Mouse (Mus musculus): ENCODE results near the gene Dpp3. TPM values are rescaled to one million over a fixed set of nuclear protein-coding genes. Genes with fewer than 3 reads are reported as not detected.

The Dpp3 gene
- polyA plus RNA-seq, 1 experiment from 2014 or later: 44.1 TPM

DNA sequence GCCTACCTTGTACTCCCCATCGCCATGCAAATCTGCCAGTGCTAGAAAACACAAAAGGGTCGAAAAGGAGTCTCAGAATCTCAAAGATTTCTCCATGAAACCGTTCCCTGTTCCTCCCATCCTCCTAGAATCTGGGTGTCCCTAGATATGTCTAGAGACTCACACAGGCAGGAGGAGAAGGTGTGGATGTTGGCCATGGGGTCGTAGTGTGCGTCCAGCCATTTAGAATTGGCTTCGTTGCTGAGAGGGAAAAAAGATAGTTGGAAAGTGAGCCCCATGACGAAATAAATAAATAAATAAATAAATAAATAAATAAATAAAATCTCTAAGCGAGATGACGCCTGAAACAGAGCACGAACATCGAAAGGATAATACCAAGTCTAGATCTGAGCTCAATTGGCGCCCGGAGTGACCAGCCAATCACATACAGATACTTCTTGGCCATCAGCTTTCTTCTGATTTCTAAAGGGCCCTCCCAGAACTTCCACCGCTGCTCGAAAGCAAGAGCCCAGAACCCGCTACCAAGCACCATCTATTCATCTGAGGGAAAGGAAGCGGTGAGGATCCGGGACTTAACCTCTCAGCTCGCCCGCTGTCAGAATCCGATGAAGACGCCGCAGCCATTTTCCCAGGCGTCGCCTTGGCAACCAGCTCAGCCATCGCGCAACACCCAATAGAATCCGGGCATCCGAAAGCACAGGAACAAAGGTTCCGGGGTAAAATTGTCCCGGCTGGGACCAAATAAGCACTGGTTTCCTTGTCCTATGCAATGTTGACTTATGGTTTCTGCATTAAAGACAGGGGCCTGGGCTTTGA lies 21.9 kb downstream of the Dpp3 start, which contains the start of gene Bbs1:
TSS of gene Bbs1 (minus strand) at position 650 of the 816 bp plus-strand sequence.
- peak; percentile 65; the same call in 1 of the 2 replicates for ATAC-seq (ENCODE audit: low read depth)
- Histone ChIP-seq H3K4me1 (ENCODE audit: control insufficient read depth, low read depth, low read length) (peaks cover 3% of the 10 kb centered on the region; the same call in 1 of the 2 replicates), H3K27ac (ENCODE audit: low read length) (no peak within 1 kb of the TSS), H3K36me3 (ENCODE audit: control insufficient read depth, insufficient read depth) (peaks cover 8% of the 10 kb centered on the region; the same call in 1 of the 2 replicates), H3K4me2 (ENCODE audit: low read depth, low read length) (peak within 1 kb of the TSS; percentile 79), H3K4me3 (ENCODE audit: low read depth, low read length) (peak within 1 kb of the TSS; percentile 70), H3K9ac (ENCODE audit: low read depth, low read length) (peak within 1 kb of the TSS; percentile 55), H3K9me3 (replicated peaks; ENCODE audit: control insufficient read depth, low read length) (no peaks in the 10 kb centered on the region), H3K27me3 (ENCODE audit: control insufficient read depth, insufficient read depth, low read depth, low read length) (no peaks in the 10 kb centered on the region)
- 10% methylated on average over 31 of the region's 31 CpGs for WGBS (ENCODE audit: insufficient replicate concordance)

DNA sequence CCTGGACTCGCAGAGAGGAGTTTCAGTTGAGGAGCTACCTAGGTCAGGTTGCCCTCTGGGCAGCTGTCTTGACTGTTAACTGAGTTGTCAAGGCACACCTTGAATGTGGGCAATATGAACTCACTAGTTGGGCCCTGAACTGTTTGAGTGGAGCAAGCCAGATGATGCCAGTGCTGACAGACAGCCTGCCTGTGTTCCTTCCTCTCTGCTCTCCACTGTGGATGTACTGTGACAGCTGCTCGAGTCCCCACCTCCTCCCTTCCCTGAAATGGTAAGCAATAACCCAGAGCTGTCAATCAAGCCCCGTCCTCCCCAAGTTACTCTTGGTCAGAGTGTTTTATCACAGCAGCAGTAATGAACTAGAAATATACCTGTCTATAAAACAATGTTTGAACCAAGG lies 28.2 kb downstream of the Dpp3 start:
- WGBS (ENCODE audit: insufficient replicate concordance): 31% methylated on average over 3 of the region's 3 CpGs
- ATAC-seq (ENCODE audit: low read depth): no peak
- H3K9ac ChIP-seq (ENCODE audit: low read depth, low read length): no peak overlapping the region
- no peak overlapping the region for H3K4me3 ChIP-seq (ENCODE audit: low read depth, low read length)
- H3K27me3 ChIP-seq (ENCODE audit: control insufficient read depth, insufficient read depth, low read depth, low read length): no peaks in the 10 kb centered on the region
- no peaks in the 10 kb centered on the region for H3K9me3 ChIP-seq (replicated peaks; ENCODE audit: control insufficient read depth, low read length)
- H3K4me2 ChIP-seq (ENCODE audit: low read depth, low read length): no peak overlapping the region
- H3K36me3 ChIP-seq (ENCODE audit: control insufficient read depth, insufficient read depth): no peaks in the 10 kb centered on the region
- H3K27ac ChIP-seq (ENCODE audit: low read length): no peak overlapping the region
- no peaks in the 10 kb centered on the region for H3K4me1 ChIP-seq (ENCODE audit: control insufficient read depth, low read depth, low read length)

DNA sequence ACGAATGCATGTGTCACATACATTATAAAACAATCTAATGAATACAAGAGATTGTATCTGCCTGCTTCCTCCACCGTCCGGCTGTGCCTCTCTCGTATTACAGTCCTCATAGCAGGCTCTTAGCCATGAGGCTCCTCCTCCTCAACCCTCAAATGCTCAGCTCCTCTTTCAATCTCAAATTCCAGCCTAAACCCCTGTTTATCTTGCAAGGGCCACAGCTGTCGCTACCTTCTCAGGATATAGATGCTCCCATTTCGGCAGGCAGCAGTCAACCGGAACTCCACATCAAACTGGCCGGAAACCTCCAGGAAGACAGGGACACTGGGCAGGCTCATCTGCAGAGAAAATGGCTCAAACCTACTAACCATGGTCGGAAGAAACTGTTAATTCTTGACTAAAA lies 29.1 kb downstream of the Dpp3 start:
- no peak overlapping the region for H3K27ac ChIP-seq (ENCODE audit: low read length)
- H3K9me3 ChIP-seq (replicated peaks; ENCODE audit: control insufficient read depth, low read length): no peaks in the 10 kb centered on the region
- WGBS (ENCODE audit: insufficient replicate concordance): 65% methylated on average over 9 of the region's 9 CpGs
- no peak for ATAC-seq (ENCODE audit: low read depth)
- H3K27me3 ChIP-seq (ENCODE audit: control insufficient read depth, insufficient read depth, low read depth, low read length): no peaks in the 10 kb centered on the region
- H3K4me3 ChIP-seq (ENCODE audit: low read depth, low read length): no peak overlapping the region
- no peaks in the 10 kb centered on the region for H3K4me1 ChIP-seq (ENCODE audit: control insufficient read depth, low read depth, low read length)
- no peak overlapping the region for H3K4me2 ChIP-seq (ENCODE audit: low read depth, low read length)
- no peak overlapping the region for H3K9ac ChIP-seq (ENCODE audit: low read depth, low read length)
- no peaks in the 10 kb centered on the region for H3K36me3 ChIP-seq (ENCODE audit: control insufficient read depth, insufficient read depth)

DNA sequence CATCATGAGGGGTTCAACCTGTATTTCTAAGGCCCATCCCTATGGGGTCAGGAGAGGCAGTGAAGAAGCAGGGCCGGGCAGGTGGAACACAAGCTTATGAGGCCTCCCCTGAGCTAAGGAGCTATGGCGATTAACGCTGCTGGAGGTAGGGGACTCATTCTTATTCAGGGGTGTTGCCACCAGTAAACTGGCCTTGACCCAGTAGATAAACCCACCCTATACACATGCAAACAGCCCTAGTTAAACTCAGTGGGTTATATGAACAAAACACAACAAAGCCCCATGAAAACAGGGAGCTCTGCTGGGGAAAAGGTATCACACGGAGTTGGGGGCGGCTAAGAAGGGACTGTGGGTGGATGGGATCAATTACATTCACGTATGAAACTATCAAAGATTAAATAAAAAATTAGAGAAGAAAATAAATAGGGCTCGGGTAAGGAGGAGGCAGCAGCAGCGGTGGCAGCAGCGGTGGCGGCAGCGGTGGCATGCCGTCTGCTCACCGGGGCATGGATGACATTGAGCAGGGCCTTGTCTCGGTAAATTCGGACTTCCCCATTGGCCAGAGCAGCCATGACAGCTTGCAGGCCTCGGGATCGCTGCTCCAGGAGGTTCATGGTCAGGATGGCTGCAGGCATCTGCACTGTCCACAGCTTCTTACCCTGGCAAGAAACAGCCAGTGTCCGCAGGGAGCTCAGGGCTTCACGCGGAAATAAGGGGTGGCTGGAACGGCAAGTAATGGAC lies 31.1 kb downstream of the Dpp3 start:
- Histone ChIP-seq H3K27ac (ENCODE audit: low read length) (no peak overlapping the region), H3K4me3 (ENCODE audit: low read depth, low read length) (no peak overlapping the region), H3K36me3 (ENCODE audit: control insufficient read depth, insufficient read depth) (no peaks in the 10 kb centered on the region), H3K4me1 (ENCODE audit: control insufficient read depth, low read depth, low read length) (peaks cover 9% of the 10 kb centered on the region), H3K27me3 (ENCODE audit: control insufficient read depth, insufficient read depth, low read depth, low read length) (no peaks in the 10 kb centered on the region), H3K9ac (ENCODE audit: low read depth, low read length) (no peak overlapping the region), H3K9me3 (replicated peaks; ENCODE audit: control insufficient read depth, low read length) (no peaks in the 10 kb centered on the region), H3K4me2 (ENCODE audit: low read depth, low read length) (no peak overlapping the region)
- 65% methylated on average over 21 of the region's 21 CpGs for WGBS (ENCODE audit: insufficient replicate concordance)
- no peak for ATAC-seq (ENCODE audit: low read depth)

DNA sequence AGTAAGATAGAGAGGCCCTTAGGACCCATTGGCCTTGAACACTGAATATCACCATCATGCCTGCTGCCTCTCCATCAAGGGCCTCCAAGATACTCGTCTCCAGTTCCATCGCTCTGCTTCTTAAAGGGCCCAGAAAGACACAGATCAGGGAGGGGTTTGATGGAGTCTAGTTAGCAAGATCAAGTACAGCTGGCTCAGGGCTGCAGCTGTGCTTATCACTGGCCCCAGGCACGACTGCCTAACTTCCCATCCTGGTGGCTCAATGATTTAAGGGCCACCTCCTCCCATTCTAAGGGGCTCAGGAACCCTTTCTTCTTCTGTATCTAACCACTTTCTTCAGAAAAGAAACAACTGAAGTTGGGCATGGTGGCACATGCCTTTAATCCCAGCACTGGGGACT lies 36.3 kb downstream of the Dpp3 start:
- Histone ChIP-seq H3K4me3 (ENCODE audit: low read depth, low read length) (no peak overlapping the region), H3K4me2 (ENCODE audit: low read depth, low read length) (peak overlapping the region; percentile 24; the same call in 1 of the 2 replicates), H3K36me3 (ENCODE audit: control insufficient read depth, insufficient read depth) (no peaks in the 10 kb centered on the region), H3K27me3 (ENCODE audit: control insufficient read depth, insufficient read depth, low read depth, low read length) (no peaks in the 10 kb centered on the region), H3K27ac (ENCODE audit: low read length) (peak overlapping the region; percentile 70), H3K4me1 (ENCODE audit: control insufficient read depth, low read depth, low read length) (peaks cover 22% of the 10 kb centered on the region), H3K9me3 (replicated peaks; ENCODE audit: control insufficient read depth, low read length) (no peaks in the 10 kb centered on the region), H3K9ac (ENCODE audit: low read depth, low read length) (no peak overlapping the region)
- ATAC-seq (ENCODE audit: low read depth): peak; percentile 94
- 32% methylated on average over 3 of the region's 3 CpGs for WGBS (ENCODE audit: insufficient replicate concordance)

DNA sequence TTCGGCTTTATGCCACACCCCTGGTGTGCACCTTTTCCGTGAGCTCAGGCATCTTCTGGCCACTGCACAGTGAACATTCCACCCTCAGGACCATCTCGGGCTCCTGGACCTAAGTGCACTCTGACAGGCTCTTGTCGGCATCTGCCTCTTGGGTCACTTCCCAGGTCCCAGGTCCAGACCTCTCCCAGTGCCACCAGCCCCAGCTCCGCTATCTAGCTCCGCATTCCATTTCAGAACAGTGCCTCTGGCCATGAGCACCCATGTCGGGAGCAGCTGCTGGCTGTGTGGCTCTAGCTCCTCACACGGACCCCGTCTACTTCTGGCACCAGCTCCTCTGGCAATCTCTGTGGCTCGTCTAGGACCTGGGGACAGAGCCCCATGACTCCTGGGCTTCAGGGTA lies 38.3 kb downstream of the Dpp3 start:
- WGBS (ENCODE audit: insufficient replicate concordance): 78% methylated on average over 10 of the region's 10 CpGs

DNA sequence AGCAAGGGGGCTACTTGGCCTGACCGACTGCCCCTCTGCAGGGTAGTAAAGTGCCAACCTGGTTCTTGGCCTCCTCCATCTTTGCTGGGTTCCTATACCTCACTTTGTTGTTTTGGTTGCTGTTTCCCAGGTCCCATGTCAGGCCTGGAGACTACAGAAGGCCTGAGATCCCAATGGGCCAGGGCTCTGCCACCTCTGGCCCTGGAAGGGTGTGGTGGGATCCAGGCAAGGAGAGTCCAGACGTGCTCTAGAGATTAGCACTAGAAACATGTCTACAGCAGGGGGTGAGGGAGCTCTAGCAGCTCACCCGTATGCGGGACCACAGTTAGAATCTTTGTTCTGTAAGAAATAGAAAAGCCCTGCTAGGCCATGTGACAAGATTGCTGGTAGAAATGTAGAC lies 44.1 kb downstream of the Dpp3 start:
- H3K27ac ChIP-seq (ENCODE audit: low read length): peak overlapping the region; percentile 45
- H3K27me3 ChIP-seq (ENCODE audit: control insufficient read depth, insufficient read depth, low read depth, low read length): no peaks in the 10 kb centered on the region
- H3K9ac ChIP-seq (ENCODE audit: low read depth, low read length): peak overlapping the region; percentile 16; the same call in 1 of the 2 replicates
- H3K36me3 ChIP-seq (ENCODE audit: control insufficient read depth, insufficient read depth): no peaks in the 10 kb centered on the region; the same call in 1 of the 2 replicates
- peak; percentile 89 for ATAC-seq (ENCODE audit: low read depth)
- 44% methylated on average over 4 of the region's 4 CpGs for WGBS (ENCODE audit: insufficient replicate concordance)
- peak overlapping the region; percentile 10 for H3K4me2 ChIP-seq (ENCODE audit: low read depth, low read length)
- H3K4me1 ChIP-seq (ENCODE audit: control insufficient read depth, low read depth, low read length): peaks cover 29% of the 10 kb centered on the region
- no peak overlapping the region for H3K4me3 ChIP-seq (ENCODE audit: low read depth, low read length)
- H3K9me3 ChIP-seq (replicated peaks; ENCODE audit: control insufficient read depth, low read length): no peaks in the 10 kb centered on the region

More for the DNA sequence above, 38.3 kb downstream of the Dpp3 start:
- Histone ChIP-seq H3K4me1 (ENCODE audit: control insufficient read depth, low read depth, low read length) (peaks cover 22% of the 10 kb centered on the region), H3K4me2 (ENCODE audit: low read depth, low read length) (no peak overlapping the region), H3K27ac (ENCODE audit: low read length) (no peak overlapping the region), H3K9ac (ENCODE audit: low read depth, low read length) (no peak overlapping the region), H3K27me3 (ENCODE audit: control insufficient read depth, insufficient read depth, low read depth, low read length) (no peaks in the 10 kb centered on the region), H3K4me3 (ENCODE audit: low read depth, low read length) (no peak overlapping the region), H3K9me3 (replicated peaks; ENCODE audit: control insufficient read depth, low read length) (no peaks in the 10 kb centered on the region), H3K36me3 (ENCODE audit: control insufficient read depth, insufficient read depth) (no peaks in the 10 kb centered on the region)
- no peak for ATAC-seq (ENCODE audit: low read depth)

DNA sequence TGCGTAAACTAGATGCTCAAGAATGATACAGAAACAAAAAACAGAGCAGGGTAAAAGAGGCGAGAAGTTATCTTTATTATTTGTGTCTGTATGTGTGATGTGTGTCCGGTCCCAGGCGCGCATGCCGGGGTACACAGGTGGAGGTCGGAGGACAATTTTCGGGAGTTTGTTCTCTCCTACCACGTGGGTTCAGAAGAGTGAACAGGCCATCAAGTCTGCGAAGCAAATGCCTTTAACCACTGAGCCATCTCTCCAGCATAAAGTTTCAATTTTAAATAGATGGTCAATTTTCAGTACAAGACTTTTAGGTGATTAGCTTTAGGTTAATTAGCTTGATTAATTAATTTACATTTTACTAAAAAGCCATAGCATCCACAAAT lies 48.8 kb downstream of the Dpp3 start:
- H3K4me3 ChIP-seq (ENCODE audit: low read depth, low read length): peak overlapping the region; percentile 79
- H3K4me1 ChIP-seq (ENCODE audit: control insufficient read depth, low read depth, low read length): peaks cover 36% of the 10 kb centered on the region
- no peaks in the 10 kb centered on the region; the same call in 1 of the 2 replicates for H3K27me3 ChIP-seq (ENCODE audit: control insufficient read depth, insufficient read depth, low read depth, low read length)
- no peaks in the 10 kb centered on the region for H3K9me3 ChIP-seq (replicated peaks; ENCODE audit: control insufficient read depth, low read length)
- H3K27ac ChIP-seq (ENCODE audit: low read length): peak overlapping the region; percentile 81; the same call in 1 of the 2 replicates
- no peak for ATAC-seq (ENCODE audit: low read depth)
- H3K9ac ChIP-seq (ENCODE audit: low read depth, low read length): peak overlapping the region; percentile 93
- H3K36me3 ChIP-seq (ENCODE audit: control insufficient read depth, insufficient read depth): no peaks in the 10 kb centered on the region; the same call in 1 of the 2 replicates
- peak overlapping the region; percentile 80 for H3K4me2 ChIP-seq (ENCODE audit: low read depth, low read length)
- 46% methylated on average over 10 of the region's 10 CpGs for WGBS (ENCODE audit: insufficient replicate concordance)
